Mouse (Mus musculus): ENCODE data around the gene Mdk.

Mdk gene

DNA sequence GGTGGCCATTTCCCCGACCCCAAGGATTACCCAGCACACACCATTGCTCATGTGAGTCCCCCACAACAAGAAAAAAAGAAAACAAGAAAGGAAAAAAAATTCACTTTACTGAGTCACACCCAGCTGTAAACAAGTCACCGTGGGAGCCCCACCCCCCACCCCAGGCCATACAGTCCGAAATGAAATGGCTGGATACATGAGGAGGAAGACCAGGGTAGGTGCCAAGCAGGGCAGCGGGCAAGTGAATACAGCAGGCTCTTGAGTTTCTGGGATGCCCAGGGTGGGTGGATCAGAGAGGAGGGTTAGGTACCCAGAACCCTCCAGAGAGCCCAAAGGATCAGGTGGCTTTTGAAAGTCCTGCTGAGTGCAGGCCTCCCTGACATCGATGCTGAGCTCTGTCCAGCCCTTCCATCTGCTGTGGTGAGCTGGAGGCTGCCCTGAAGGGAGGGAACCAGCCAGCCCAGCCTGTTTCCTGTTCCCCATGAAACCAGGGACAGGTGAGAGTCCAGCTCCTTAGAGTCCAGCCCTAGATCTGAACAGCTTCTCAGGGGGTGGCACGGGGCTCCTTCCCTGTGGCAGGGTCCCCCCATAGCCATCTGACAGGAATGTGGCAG, 747 bp upstream of the Mdk start:
- DNase-seq (ENCODE audit: low spot score in 2 of 2) = no peak

GRCm38 (mm10) chr2:91931328-91932159, 553 bp downstream of the Mdk start:
- no peak for DNase-seq (ENCODE audit: low spot score in 2 of 2)

DNA sequence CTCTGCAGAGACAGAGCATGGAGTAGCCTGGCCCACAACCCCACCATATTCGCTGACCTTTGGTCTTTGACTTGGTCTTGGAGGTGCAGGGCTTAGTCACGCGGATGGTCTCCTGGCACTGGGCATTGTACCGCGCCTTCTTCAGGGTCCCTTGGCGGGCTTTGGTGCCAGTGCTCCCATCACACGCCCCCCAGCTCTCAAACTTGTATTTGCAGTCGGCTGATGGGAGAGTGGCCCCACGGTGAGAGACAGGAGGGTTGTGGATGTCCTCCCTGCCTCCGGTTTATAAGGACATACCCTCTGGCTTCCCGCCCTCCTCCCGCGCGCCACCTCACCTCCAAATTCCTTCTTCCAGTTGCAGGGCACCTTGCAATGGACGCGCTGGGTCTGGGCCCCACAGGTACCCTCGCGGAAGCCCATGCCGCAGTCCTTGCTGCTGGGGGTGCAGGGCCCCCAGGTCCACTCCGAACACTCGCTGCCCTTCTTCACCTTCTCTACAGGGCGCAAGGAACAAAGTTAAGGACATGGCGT, 1.3 kb downstream of the Mdk start:
- no peak for DNase-seq (ENCODE audit: low spot score in 2 of 2)

GRCm38 (mm10) chr2:91929936-91930335, 2.2 kb downstream of the Mdk start:
- DNase-seq (ENCODE audit: low spot score in 2 of 2) = peak in 1 of 2 experiments; percentile 61

- no peak for DNase-seq (ENCODE audit: low spot score in 2 of 2)
Measured at GRCm38 (mm10) chr2:91929455-91929854, 2.6 kb downstream of the Mdk start.

DNA sequence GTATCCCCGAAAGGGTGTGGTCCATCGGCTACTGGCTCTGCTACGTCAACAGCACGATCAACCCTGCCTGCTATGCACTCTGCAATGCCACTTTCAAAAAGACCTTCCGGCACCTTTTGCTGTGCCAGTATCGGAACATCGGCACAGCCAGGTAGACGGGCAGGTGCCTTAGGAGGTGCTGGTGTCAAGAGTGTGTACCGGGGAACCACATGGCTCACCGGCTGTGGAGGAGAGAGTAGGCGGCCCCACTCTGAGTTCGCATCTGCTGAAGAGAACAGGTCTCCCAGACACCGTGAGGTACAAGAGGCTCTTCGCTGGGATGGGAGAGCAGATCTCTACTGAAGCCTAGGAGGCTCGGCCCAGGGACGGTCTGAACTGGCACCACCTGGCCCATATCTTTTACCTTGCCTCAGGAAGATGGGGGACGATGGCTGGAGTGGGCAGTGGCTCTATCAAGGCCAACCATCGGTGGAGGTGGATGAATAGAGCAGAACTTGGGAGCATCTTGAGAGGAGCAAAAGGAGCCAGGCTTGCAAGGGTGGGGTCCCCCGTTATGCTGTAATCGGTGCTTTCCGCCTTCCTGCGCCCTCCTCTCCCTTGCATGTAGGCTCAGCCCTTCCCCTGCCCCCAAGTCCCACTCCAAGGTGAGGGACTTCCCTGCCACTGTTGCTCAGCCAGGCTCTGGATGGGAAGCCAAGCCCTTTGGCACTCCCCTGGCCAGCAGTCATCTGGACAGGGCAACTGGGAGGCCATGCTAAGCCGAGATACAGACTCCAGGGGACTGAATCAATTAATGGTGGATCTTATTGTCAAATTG, 3.4 kb downstream of the Mdk start:
- DNase-seq (ENCODE audit: low spot score in 2 of 2) = no peak

DNA sequence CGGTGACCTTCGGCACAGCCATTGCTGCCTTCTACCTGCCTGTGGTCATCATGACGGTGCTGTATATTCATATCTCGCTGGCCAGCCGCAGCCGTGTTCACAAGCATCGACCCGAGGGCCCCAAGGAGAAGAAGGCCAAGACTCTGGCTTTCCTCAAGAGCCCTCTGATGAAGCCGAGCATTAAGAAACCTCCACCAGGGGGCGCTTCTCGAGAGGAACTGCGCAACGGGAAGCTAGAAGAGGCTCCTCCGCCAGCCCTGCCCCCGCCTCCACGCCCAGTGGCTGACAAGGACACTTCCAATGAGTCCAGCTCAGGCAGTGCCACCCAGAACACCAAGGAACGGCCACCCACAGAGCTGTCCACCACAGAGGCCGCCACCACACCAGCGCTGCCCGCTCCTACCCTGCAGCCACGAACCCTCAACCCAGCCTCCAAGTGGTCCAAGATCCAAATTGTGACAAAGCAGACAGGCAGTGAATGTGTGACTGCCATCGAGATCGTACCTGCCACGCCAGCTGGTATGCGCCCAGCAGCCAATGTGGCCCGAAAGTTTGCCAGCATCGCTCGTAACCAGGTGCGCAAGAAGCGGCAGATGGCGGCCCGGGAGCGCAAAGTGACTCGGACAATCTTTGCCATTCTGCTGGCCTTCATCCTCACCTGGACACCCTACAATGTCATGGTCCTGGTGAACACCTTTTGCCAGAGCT, 4.1 kb downstream of the Mdk start:
- peak in 1 of 2 experiments; percentile 86 for DNase-seq (ENCODE audit: low spot score in 2 of 2)

GRCm38 (mm10) chr2:91926949-91927348, 5.1 kb downstream of the Mdk start, which contains the start of gene Chrm4:
Gene Chrm4 (plus strand): TSS chr2:91927249.
- DNase-seq (ENCODE audit: low spot score in 2 of 2) = no peak

DNA sequence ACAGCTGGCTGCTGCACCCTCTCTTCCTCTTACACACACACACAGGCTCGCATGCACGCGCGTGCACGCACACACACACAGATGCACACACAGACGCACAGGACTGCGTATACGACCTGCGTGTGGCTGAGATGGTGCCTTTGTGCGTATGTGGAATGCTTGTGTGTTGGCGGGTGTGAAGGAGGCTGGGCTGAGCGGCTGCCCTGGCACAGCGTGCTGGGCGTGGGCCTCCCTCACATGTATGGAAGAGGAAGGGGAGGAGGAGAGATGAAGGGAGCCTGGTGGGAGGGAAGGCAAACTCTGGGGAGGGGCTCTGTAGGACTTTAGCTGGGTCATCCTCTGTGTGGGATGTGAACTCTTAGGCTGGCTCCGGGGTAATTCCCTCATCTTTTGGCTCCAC, 6.7 kb downstream of the Mdk start:
- DNase-seq (ENCODE audit: low spot score in 2 of 2) = peak in 1 of 2 experiments; percentile 85

GRCm38 (mm10) chr2:91924726-91925125, 7.4 kb downstream of the Mdk start:
- DNase-seq (ENCODE audit: low spot score in 2 of 2) = no peak

DNA sequence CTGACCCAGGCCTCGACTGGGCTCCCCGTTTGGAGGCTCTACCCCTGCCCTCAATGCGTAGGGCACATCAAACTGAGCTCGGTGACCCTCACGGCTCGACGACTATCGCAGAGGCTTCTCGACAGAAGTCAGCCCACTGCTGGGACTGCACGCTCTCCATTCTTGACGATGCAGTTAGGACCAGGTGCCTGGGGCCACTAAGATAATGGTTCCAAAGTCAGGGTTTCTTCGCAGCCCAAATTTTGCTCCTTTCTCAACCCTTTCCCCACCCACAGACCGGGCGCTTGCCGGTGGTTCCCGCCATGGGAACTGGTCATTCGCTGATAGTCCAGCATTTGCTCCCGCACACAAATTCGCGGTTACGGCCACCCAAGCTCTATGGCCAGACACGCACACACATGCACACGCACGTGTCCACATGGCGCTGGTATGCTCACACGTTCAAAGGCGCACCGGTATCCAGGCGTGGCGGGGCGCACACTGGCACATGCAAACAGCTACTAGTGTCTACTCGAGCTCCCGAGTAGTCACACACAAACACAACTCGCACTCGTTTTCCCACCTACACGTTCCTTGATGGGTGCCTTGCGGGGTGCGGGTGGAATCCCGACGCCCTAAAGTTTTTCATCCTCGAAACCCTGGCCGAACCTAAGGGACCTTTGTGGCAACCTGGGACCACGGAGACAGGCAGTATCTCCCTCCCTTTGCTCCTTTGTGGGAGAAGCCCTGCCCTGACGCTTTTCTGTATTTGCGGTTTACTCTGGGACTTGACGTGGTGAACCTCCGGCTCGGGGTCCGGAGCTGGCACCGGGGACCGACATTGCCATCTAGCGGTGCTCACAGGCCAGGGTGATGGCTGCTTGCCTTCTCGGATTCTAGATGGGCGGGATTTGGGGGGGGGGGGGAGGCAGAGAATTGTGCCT, 8.4 kb downstream of the Mdk start:
- peak in 1 of 2 experiments; percentile 77 for DNase-seq (ENCODE audit: low spot score in 2 of 2)

DNA sequence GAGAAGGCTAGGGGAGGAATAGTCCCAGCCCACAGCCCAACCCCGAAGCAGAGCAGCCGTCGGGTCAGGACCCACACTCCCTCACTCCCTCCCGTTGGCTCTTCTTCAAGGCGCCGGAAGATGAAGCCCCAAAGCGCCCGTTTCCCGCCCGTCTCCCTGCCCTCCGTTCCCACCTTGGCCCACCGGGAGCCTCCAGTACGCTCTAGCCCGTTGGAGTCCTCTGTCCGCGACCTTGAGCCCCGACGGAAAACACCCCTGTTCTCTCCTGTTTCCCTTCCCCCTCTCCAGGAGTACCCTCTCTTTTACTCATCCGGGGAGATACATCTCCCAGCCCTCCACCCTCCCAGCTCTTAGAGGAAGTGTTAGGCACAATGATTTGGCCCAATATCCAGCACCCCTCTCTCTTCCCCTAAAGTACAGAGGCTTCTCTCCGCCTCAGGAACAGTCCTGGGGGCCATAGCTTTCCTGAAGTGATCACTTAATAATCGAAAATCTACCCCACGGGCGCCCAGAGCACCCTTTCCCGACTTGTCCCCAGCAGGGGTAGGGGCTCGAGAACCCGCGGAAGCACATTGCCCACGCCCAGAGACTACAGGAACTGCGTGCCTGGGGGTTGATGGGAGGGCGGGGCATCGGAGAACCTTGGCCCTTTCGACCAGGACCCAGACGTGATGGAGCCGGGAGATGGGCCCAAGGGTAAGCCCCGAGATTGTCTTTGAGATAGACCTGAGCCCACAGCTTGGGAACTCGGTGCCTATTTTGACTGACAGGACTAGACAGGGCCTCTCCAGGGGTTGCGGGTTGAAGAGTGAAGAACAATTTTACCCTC, 9.3 kb downstream of the Mdk start:
- DNase-seq (ENCODE audit: low spot score in 2 of 2) = no peak

GRCm38 (mm10) chr2:91921790-91922570, 10.1 kb downstream of the Mdk start:
- peak; percentile 87 to 90 for DNase-seq (ENCODE audit: low spot score in 2 of 2)

DNA sequence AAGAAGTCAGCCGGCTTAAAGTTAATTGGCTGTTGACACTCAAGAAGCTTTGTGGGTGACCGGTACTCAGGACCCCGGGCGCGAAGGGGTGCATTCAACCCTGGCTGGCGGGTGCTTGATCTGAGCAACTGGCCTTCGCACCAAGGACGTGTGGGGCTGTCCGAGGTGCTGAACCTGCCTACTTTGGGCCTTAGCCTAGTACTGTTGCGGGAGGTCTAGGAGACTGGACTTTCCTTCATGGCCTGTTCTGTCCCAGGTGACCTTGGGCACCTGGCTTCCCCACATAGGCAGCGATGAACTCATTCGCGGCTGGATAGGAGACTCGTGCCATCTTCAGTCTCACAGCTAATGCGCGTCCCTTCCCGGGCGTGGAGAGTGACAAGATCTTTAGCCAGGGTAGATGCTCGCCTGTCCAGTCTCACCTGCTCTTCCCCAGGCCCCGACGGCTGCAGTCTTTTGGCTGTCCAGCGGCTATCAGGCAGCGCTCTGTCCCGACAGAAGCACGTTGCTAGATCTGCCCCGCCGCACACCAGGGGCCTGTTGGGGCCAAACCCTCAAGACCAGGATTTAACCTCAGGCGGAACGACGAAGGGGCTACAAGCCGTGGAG, 10.8 kb downstream of the Mdk start:
- DNase-seq (ENCODE audit: low spot score in 2 of 2) = no peak

DNA sequence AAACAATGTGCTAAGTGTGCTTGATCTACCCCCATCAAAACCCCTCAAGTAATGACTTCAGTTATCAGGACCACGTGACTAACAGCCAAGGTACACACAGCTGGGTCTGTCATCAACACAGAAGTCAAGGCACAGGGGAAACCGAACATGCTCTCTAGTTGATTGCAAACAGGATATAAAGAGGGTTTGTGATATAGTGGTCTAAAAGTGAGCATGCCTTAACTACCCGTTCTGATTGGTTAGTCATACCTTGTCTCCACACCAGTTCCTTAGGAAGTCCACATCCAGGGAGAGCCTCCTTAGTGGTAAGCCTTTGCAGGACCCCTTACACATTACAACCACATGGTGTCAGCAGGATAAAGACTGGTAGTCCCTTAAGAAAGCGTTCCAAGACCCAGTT, 12.0 kb downstream of the Mdk start:
- DNase-seq (ENCODE audit: low spot score in 2 of 2) = no peak

GRCm38 (mm10) chr2:91917096-91917495, 15.0 kb downstream of the Mdk start:
- no peak for DNase-seq (ENCODE audit: low spot score in 2 of 2)

GRCm38 (mm10) chr2:91916346-91916977, 15.6 kb downstream of the Mdk start:
- DNase-seq (ENCODE audit: low spot score in 2 of 2) = no peak
